Mouse (Mus musculus) gastrocnemius, postnatal 36 days (tissue): Measurements from ENCODE around the gene Iqschfp. TPM values are rescaled to one million over a fixed set of nuclear protein-coding genes. Genes with fewer than 3 reads are reported as not detected.
"Not testable (repeated sequence)": the region's sequence is repeated elsewhere in the genome, so short reads cannot be mapped to it uniquely, and the experiment has no call there.

Source experiments
- DNase-seq, 2 experiments: peaks; one replicate each; pipeline ENCODE4 v3.0.0; 2022
- intact Hi-C: fragments of 180-260 bp; cut with DNase I; formaldehyde crosslinking; loops from one replicate; pipeline ENCODE4 v1.15.1; 2025
- total RNA-seq, 2 experiments: library from RNA; stranded (reverse); gene quantifications; 2 replicates each; pipeline ENCODE4 v1.2.3; 2021

The Iqschfp gene
- total RNA-seq, 2 experiments from 2014 or later: not detected

GRCm38 (mm10) chr3:68059162-68059800 lies 167.2 kb downstream of the Iqschfp start:
- intact Hi-C loops: loop anchor here (10.0 kb wide), 1 partner anchor 656 kb away; no protein-coding TSS in a partner anchor
- no peak for DNase-seq

GRCm38 (mm10) chr3:68064731-68065130 lies 172.7 kb downstream of the Iqschfp start, which contains the start of gene Schip1:
TSS of gene Schip1 (plus strand) at chr3:68064802.
- intact Hi-C loops: no loop called here

GRCm38 (mm10) chr3:68071395-68072386 lies 179.7 kb downstream of the Iqschfp start:
- no peak for DNase-seq
- intact Hi-C loops: no loop called here

More at GRCm38 (mm10) chr3:68064731-68065130, 172.7 kb downstream of the Iqschfp start, which contains the start of gene Schip1:
- no peak for DNase-seq

- intact Hi-C loops: no loop called here
- DNase-seq: no peak
These were observed 185.4 kb downstream of the Iqschfp start for GRCm38 (mm10) chr3:68077406-68077805.

- no peak for DNase-seq
- intact Hi-C loops: no loop called here
These were observed 193.0 kb downstream of the Iqschfp start for GRCm38 (mm10) chr3:68085024-68085423.

- no peak for DNase-seq
- intact Hi-C loops: no loop called here
These were observed 200.1 kb downstream of the Iqschfp start for GRCm38 (mm10) chr3:68092108-68092507.

GRCm38 (mm10) chr3:68096724-68097431 lies 204.8 kb downstream of the Iqschfp start:
- no peak for DNase-seq
- intact Hi-C loops: no loop called here

- intact Hi-C loops, DNase-seq: not testable (repeated sequence)
These were observed 207.5 kb downstream of the Iqschfp start for GRCm38 (mm10) chr3:68099561-68099960.

GRCm38 (mm10) chr3:68101343-68101742 lies 209.3 kb downstream of the Iqschfp start:
- intact Hi-C loops: no loop called here
- DNase-seq: no peak

GRCm38 (mm10) chr3:68105081-68105685 lies 213.2 kb downstream of the Iqschfp start:
- intact Hi-C loops: no loop called here
- DNase-seq: no peak

GRCm38 (mm10) chr3:68121338-68121737 lies 229.3 kb downstream of the Iqschfp start:
- intact Hi-C loops: no loop called here
- DNase-seq: no peak

- intact Hi-C loops: no loop called here
- no peak for DNase-seq
These were observed 234.3 kb downstream of the Iqschfp start for GRCm38 (mm10) chr3:68126284-68126856.

- intact Hi-C loops: no loop called here
- DNase-seq: no peak
These were observed 238.4 kb downstream of the Iqschfp start for GRCm38 (mm10) chr3:68130386-68130785.

GRCm38 (mm10) chr3:68138833-68139627 lies 247.0 kb downstream of the Iqschfp start:
- intact Hi-C loops: no loop called here
- DNase-seq: no peak

- DNase-seq: no peak
- intact Hi-C loops: no loop called here
These were observed 258.7 kb downstream of the Iqschfp start for GRCm38 (mm10) chr3:68150688-68151087.

- intact Hi-C loops: no loop called here
These were observed 268.1 kb downstream of the Iqschfp start for GRCm38 (mm10) chr3:68160175-68160574.

GRCm38 (mm10) chr3:68160760-68161159 lies 268.7 kb downstream of the Iqschfp start:
- DNase-seq: no peak
- intact Hi-C loops: no loop called here

More at GRCm38 (mm10) chr3:68160175-68160574, 268.1 kb downstream of the Iqschfp start:
- DNase-seq: no peak

- intact Hi-C loops: no loop called here
- no peak for DNase-seq
These were observed 286.2 kb downstream of the Iqschfp start for GRCm38 (mm10) chr3:68178248-68178647.

- no peak for DNase-seq
These were observed 295.4 kb downstream of the Iqschfp start for GRCm38 (mm10) chr3:68187471-68187870.

More at GRCm38 (mm10) chr3:68187471-68187870, 295.4 kb downstream of the Iqschfp start:
- intact Hi-C loops: no loop called here
